Mouse (Mus musculus) urinary bladder, adult 18-20 months (tissue): ENCODE measurements around the gene Kcnj6.

Source experiments
- DNase-seq, 2 experiments: peaks; one replicate each; pipeline ENCODE4 v3.0.0; 2022; ENCODE audit warnings: low spot score in 2 of 2, mixed read lengths in 2 of 2

The Kcnj6 gene

DNA sequence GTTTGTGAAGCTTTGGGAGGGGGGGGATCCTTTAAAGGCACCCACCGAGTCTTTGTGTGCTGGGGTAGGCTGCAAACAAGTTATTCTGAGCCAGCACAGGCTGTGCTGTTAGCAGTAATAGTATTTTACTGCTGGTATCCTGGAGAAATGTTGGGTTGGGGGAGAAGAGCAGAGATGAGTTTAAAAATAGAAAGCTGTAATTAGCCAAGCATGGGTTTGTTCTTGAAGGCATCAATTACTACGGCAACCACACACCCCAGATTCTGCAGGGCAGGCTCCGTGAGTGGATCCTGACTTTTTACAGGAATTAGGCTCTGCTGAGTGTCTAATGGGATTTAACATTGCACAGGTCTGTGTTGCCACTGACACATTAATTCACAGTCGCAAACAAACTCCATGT, 278.6 kb downstream of the Kcnj6 start:
- no peak for DNase-seq

DNA sequence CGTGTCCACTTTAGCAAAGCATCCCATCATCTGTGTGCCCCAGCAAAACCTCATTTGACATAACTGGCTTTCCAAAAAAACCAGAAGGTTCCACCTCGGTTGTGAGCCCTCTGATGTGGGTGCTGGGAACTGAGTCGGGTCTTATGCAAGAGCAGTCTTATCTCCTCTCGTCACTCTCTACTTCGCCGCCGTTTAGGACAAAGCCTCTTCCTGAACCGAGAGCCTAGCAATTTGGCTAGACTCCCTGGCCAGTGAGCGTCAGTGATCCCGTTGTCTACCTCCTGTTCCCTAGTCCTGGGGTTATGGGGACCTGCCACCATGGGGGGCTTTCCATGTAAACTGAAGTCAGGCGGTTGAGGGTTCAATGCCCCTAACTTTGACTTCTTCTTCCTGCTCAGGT, 280.4 kb downstream of the Kcnj6 start:
- no peak for DNase-seq

DNA sequence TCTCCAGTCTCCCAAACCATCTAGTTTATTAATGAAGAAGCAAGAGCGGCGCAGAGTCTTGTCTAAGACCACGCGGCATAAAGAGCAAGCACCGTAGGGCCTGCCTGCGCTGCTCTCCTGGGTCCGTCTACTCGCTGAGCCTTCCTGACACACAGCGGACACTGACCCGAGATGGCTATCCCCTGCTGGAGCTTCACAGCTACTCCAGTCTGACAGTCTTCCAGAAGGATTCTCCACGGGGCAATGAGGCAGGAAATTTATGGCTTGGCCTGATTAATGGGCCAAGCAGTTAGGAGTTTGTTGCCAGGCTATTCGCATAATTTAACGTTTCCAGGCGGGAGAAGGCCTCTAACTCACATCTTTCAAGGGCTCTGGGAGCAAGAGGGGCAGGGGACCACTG, 283.0 kb downstream of the Kcnj6 start:
- no peak for DNase-seq

DNA sequence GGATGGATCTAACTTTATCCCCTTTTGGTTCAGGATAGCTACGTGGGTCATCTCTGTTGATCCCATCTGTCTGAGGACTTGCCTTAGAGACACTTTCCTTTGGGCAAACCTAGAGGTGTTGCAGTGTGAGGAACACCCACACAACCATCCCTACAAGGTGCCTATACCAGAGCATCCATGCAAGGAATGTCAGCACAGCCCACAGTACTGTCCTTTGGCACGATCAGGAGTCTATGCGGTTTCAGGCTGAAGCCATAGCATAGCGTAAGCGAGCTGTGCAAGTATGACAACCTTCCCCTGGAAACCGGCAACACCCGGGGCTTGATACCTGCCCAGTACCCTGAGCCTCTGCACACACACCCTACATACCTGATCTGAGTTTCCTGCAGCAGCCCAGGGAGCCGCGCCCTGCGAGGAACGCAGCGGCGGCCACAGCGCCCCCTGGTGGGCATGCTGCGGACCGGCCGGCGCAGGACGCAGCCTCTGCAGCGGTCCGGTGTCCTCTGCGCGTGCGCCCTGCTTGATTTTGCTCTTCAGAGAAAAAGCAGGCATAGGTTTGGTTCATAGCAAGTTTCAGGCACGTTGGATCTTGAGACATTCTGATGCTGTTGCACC, 283.9 kb downstream of the Kcnj6 start:
- DNase-seq = peak; percentile 69 to 73

DNA sequence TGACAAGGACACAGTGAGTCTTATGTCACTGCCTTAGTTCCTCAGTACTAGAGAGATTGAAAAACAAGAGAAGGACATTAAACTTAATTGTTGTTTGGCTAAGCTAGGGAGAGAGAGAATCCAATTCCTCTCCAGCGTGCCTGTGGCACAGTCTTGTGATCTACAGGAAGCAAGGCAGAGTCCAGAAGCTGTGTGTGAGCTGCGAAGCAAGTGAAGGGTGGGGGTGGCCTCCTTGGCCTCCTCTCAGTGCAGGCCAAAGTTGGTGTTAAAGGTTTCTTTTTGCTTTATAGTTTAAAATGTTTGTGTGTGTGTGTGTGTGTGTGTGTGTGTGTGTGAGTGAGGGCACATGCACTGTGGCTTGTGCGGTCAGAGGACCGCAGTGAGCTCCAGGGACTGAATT, 295.5 kb downstream of the Kcnj6 start:
- DNase-seq = no peak

DNA sequence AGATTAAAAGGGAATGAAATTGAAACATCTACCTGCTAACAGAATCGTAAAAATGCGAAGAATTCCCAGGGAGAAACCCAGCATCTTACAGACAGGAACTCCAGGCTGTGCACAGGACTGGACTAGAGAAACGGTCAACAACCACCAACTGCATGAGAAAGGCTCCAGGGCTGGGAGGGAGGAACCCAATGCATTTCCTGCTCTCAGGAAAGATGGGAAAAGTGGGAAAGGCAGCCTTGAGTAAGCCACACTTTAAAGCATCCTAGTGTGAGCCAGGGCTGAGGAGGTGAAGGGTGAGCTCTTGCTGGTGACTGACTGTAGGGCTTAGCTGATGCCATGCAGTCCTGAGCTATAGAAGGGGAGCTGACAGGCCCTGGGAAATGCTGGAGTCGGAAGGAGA, 296.4 kb downstream of the Kcnj6 start:
- DNase-seq = no peak
